Mouse (Mus musculus) midbrain, embryonic 11.5 days (tissue): Measurements from ENCODE around the gene Zfp169. TPM values are rescaled to one million over a fixed set of nuclear protein-coding genes. Genes with fewer than 3 reads are reported as not detected.
"Not testable (repeated sequence)": the region's sequence is repeated elsewhere in the genome, so short reads cannot be mapped to it uniquely, and the experiment has no call there.

Experiments used
- ATAC-seq: fragments of 200-750 bp; cut with Nextera tagmentation; 2 replicates; pipeline ENCODE4 v1.8.0; 2017; ENCODE audit warnings: moderate TSS enrichment, moderate library complexity; ENCODE audit not compliant: low FRiP score
- DNase-seq: peaks from one replicate; pipeline ENCODE4 v3.0.0; 2015; ENCODE audit warnings: low spot score; ENCODE audit errors: missing footprints
- H3K27ac ChIP-seq: fragments of 300-500 bp; sonication (generic); 2 replicates; pipeline ENCODE4 v1.5.1; 2014; ENCODE audit warnings: low read depth, low read length
- H3K27me3 ChIP-seq: fragments of 300-500 bp; sonication (generic); 2 replicates; pipeline ENCODE4 v1.6.1; 2014; ENCODE audit warnings: mild to moderate bottlenecking, low read length, moderate library complexity, mixed read lengths; ENCODE audit not compliant: control insufficient read depth, insufficient read depth
- H3K36me3 ChIP-seq: fragments of 300-500 bp; sonication (generic); 2 replicates; pipeline ENCODE4 v1.6.1; 2014; ENCODE audit warnings: mild to moderate bottlenecking, low read length, moderate library complexity, mixed read lengths; ENCODE audit not compliant: control insufficient read depth, insufficient read depth
- H3K4me1 ChIP-seq: fragments of 300-500 bp; sonication (generic); 2 replicates; pipeline ENCODE4 v1.6.1; 2014; ENCODE audit warnings: low read length; ENCODE audit not compliant: control insufficient read depth, insufficient read depth
- H3K4me2 ChIP-seq: fragments of 300-500 bp; sonication (generic); 2 replicates; pipeline ENCODE4 v1.6.1; 2014; ENCODE audit warnings: mild to moderate bottlenecking, moderate library complexity
- H3K4me3 ChIP-seq: fragments of 300-500 bp; sonication (generic); 2 replicates; pipeline ENCODE4 v1.5.1; 2014; ENCODE audit warnings: low read depth, low read length
- H3K9ac ChIP-seq: fragments of 300-500 bp; sonication (generic); 2 replicates; pipeline ENCODE4 v1.6.1; 2014; ENCODE audit warnings: low read length
- H3K9me3 ChIP-seq: fragments of 300-500 bp; sonication (generic); 2 replicates; pipeline ENCODE4 v1.6.1; 2016; ENCODE audit warnings: low read length; ENCODE audit not compliant: control insufficient read depth
- WGBS: fragments of 180-500 bp; shearing (Covaris S2); extraction: QIAGEN DNeasy Blood & Tissue Kit; methylation state at CpG from one replicate; pipeline ENCODE4 v1.1.7; 2014; 5-methylcytosine and 5-hydroxymethylcytosine counted together
- polyA plus RNA-seq: library from polyadenylated mRNA; unstranded; fragments of >200 nt; fragmentation: Nextera tagmentation; extraction: Ambion mirVana; gene quantifications from 2 replicates; pipeline ENCODE4 v1.2.1, GENCODE M21; 2014

The Zfp169 gene
- polyA plus RNA-seq, 1 experiment from 2014 or later: 8.5 TPM

- Histone ChIP-seq H3K4me1 (no peaks in the 10 kb centered on the region), H3K27me3 (no peaks in the 10 kb centered on the region), H3K4me2 (no peak overlapping the region), H3K4me3 (no peak overlapping the region), H3K9me3 (no peaks in the 10 kb centered on the region), H3K27ac (no peak overlapping the region), H3K9ac (no peak overlapping the region), H3K36me3 (no peaks in the 10 kb centered on the region)
- DNase-seq (peak; percentile 84), ATAC-seq (peak; percentile 42; the same call in 1 of the 2 replicates)
- WGBS: 58% methylated on average over 2 of the region's 2 CpGs
Observed at GRCm38 (mm10) chr13:48529028-48529427, 15.8 kb upstream of the Zfp169 start.

- H3K27me3 ChIP-seq: no peaks in the 10 kb centered on the region
- ATAC-seq: peak; percentile 67
- WGBS: 57% methylated on average over 15 of the region's 15 CpGs
- no peaks in the 10 kb centered on the region for H3K36me3 ChIP-seq
- H3K4me1 ChIP-seq: no peaks in the 10 kb centered on the region
- no peak overlapping the region for H3K4me3 ChIP-seq
- H3K27ac ChIP-seq: no peak overlapping the region
- peak; percentile 96 for DNase-seq
- no peaks in the 10 kb centered on the region for H3K9me3 ChIP-seq
- H3K9ac ChIP-seq: no peak overlapping the region
- H3K4me2 ChIP-seq: no peak overlapping the region
Observed at GRCm38 (mm10) chr13:48528123-48528871, 15.0 kb upstream of the Zfp169 start.

GRCm38 (mm10) chr13:48525745-48526144 is 12.5 kb upstream of the Zfp169 start:
- no peak overlapping the region for H3K27ac ChIP-seq
- H3K36me3 ChIP-seq: no peaks in the 10 kb centered on the region
- H3K4me2 ChIP-seq: no peak overlapping the region
- ATAC-seq (no peak), DNase-seq (no peak)
- no peaks in the 10 kb centered on the region for H3K9me3 ChIP-seq
- H3K4me1 ChIP-seq: no peaks in the 10 kb centered on the region
- no peaks in the 10 kb centered on the region for H3K27me3 ChIP-seq
- no peak overlapping the region for H3K4me3 ChIP-seq
- WGBS: 81% methylated on average over 5 of the region's 5 CpGs
- H3K9ac ChIP-seq: no peak overlapping the region

- H3K4me3 ChIP-seq, H3K4me2 ChIP-seq, H3K4me1 ChIP-seq, H3K9ac ChIP-seq, ATAC-seq, H3K36me3 ChIP-seq, H3K9me3 ChIP-seq, H3K27ac ChIP-seq, H3K27me3 ChIP-seq: not testable (repeated sequence)
- peak; percentile 57 for DNase-seq
Observed at GRCm38 (mm10) chr13:48519122-48519521, 5.9 kb upstream of the Zfp169 start.

- Histone ChIP-seq H3K27ac (no peak overlapping the region), H3K4me2 (no peak overlapping the region), H3K4me1 (peaks cover 5% of the 10 kb centered on the region), H3K27me3 (no peaks in the 10 kb centered on the region), H3K9ac (no peak overlapping the region), H3K36me3 (no peaks in the 10 kb centered on the region), H3K4me3 (no peak overlapping the region), H3K9me3 (no peaks in the 10 kb centered on the region)
- DNase-seq (no peak), ATAC-seq (no peak)
- WGBS: 86% methylated on average over 4 of the region's 4 CpGs
Observed at GRCm38 (mm10) chr13:48515861-48516260, 2.6 kb upstream of the Zfp169 start.

GRCm38 (mm10) chr13:48508661-48509060 is 4.6 kb downstream of the Zfp169 start:
- no peak for ATAC-seq
- Histone ChIP-seq H3K27ac (no peak overlapping the region), H3K36me3 (0 out of 2 replicates have a peak, but pooled peaks cover 4% of the 10 kb centered on the region), H3K27me3 (no peaks in the 10 kb centered on the region), H3K4me2 (no peak overlapping the region), H3K4me3 (no peak overlapping the region), H3K9ac (no peak overlapping the region), H3K9me3 (no peaks in the 10 kb centered on the region), H3K4me1 (peaks cover 5% of the 10 kb centered on the region)
- DNase-seq: no peak
- WGBS: 87% methylated on average over 9 of the region's 9 CpGs

GRCm38 (mm10) chr13:48502422-48502821 is 10.8 kb downstream of the Zfp169 start:
- Histone ChIP-seq H3K4me1 (peaks cover 5% of the 10 kb centered on the region), H3K27me3 (no peaks in the 10 kb centered on the region), H3K36me3 (peaks cover 4% of the 10 kb centered on the region; the same call in 1 of the 2 replicates), H3K4me3 (no peak overlapping the region), H3K9ac (no peak overlapping the region), H3K4me2 (no peak overlapping the region), H3K9me3 (no peaks in the 10 kb centered on the region), H3K27ac (no peak overlapping the region)
- DNase-seq (no peak), ATAC-seq (no peak)
- 77% methylated on average over 5 of the region's 5 CpGs for WGBS

GRCm38 (mm10) chr13:48498676-48499075 is 14.6 kb downstream of the Zfp169 start:
- H3K4me3 ChIP-seq: no peak overlapping the region
- WGBS: 69% methylated on average over 4 of the region's 4 CpGs

GRCm38 (mm10) chr13:48497693-48498221 is 15.5 kb downstream of the Zfp169 start:
- no peak overlapping the region for H3K9ac ChIP-seq
- H3K36me3 ChIP-seq: peaks cover 2% of the 10 kb centered on the region
- peak; percentile 98 for DNase-seq
- H3K4me1 ChIP-seq: peaks cover 5% of the 10 kb centered on the region
- WGBS: 7% methylated on average over 15 of the region's 15 CpGs
- peak; percentile 98 for ATAC-seq
- H3K4me2 ChIP-seq: peak overlapping the region; percentile 37
- H3K9me3 ChIP-seq: peaks cover 4% of the 10 kb centered on the region; the same call in 1 of the 2 replicates
- no peaks in the 10 kb centered on the region for H3K27me3 ChIP-seq
- H3K4me3 ChIP-seq: peak overlapping the region; percentile 34
- no peak overlapping the region for H3K27ac ChIP-seq

More at GRCm38 (mm10) chr13:48498676-48499075, 14.6 kb downstream of the Zfp169 start:
- DNase-seq (no peak), ATAC-seq (no peak)
- H3K27me3 ChIP-seq: no peaks in the 10 kb centered on the region
- peaks cover 4% of the 10 kb centered on the region; the same call in 1 of the 2 replicates for H3K9me3 ChIP-seq
- no peak overlapping the region for H3K27ac ChIP-seq
- H3K4me1 ChIP-seq: peaks cover 5% of the 10 kb centered on the region
- no peak overlapping the region for H3K9ac ChIP-seq
- H3K36me3 ChIP-seq: peaks cover 2% of the 10 kb centered on the region
- no peak overlapping the region for H3K4me2 ChIP-seq
